Mouse (Mus musculus) stomach, postnatal 0 days (tissue): ENCODE data around the gene Smurf2. TPM values are rescaled to one million over a fixed set of nuclear protein-coding genes. Genes with fewer than 3 reads are reported as not detected.

Experiments
- ATAC-seq: fragments of 200-750 bp; cut with Nextera tagmentation; 2 replicates; pipeline ENCODE4 v1.8.0; 2017; ENCODE audit not compliant: low FRiP score, low TSS enrichment
- DNase-seq: peaks from one replicate; pipeline ENCODE4 v3.0.0-alpha.2; 2016; ENCODE audit warnings: low spot score
- H3K27ac ChIP-seq: fragments of 300-500 bp; sonication (generic); replicated peaks from 2 replicates; pipeline ENCODE4 v1.5.1; 2014; ENCODE audit warnings: mild to moderate bottlenecking, control low read depth
- H3K27me3 ChIP-seq: fragments of 300-500 bp; sonication (generic); 2 replicates; pipeline ENCODE4 v1.6.1; 2014; ENCODE audit warnings: low read length; ENCODE audit not compliant: control insufficient read depth, insufficient read depth
- H3K36me3 ChIP-seq: fragments of 300-500 bp; sonication (generic); 2 replicates; pipeline ENCODE4 v1.6.1; 2014; ENCODE audit warnings: low read length, mixed read lengths; ENCODE audit not compliant: control insufficient read depth, insufficient read depth
- H3K4me1 ChIP-seq: fragments of 300-500 bp; sonication (generic); replicated peaks from 2 replicates; pipeline ENCODE4 v1.6.1; 2014; ENCODE audit warnings: antibody characterized with exemption; ENCODE audit not compliant: control insufficient read depth, insufficient read depth
- H3K4me2 ChIP-seq: fragments of 300-500 bp; sonication (generic); replicated peaks from 2 replicates; pipeline ENCODE4 v1.6.1; 2014; ENCODE audit warnings: low read depth, mild to moderate bottlenecking, control low read depth, moderate library complexity
- H3K4me3 ChIP-seq: fragments of 300-500 bp; sonication (generic); 2 replicates; pipeline ENCODE4 v1.5.1; 2014; ENCODE audit warnings: low read depth, low read length, control low read depth
- H3K9ac ChIP-seq: fragments of 300-500 bp; sonication (generic); 2 replicates; pipeline ENCODE4 v1.6.1; 2014; ENCODE audit warnings: mild to moderate bottlenecking, low read length, control low read depth, mixed read lengths
- H3K9me3 ChIP-seq: fragments of 300-500 bp; sonication (generic); 2 replicates; pipeline ENCODE4 v1.6.1; 2016; ENCODE audit warnings: low read length; ENCODE audit not compliant: control insufficient read depth
- CTCF ChIP-seq: IDR thresholded peaks from 2 replicates; pipeline ENCODE4 v1.5.1; 2016; ENCODE audit warnings: antibody characterized with exemption, low read depth, mild to moderate bottlenecking, moderate library complexity
- EP300 ChIP-seq: optimal IDR thresholded peaks from 2 replicates; pipeline ENCODE3; 2016; ENCODE audit warnings: antibody characterized with exemption
- WGBS: fragments of 180-500 bp; shearing (Covaris S2); extraction: QIAGEN DNeasy Blood & Tissue Kit; methylation state at CpG from one replicate; pipeline ENCODE4 v1.1.7; 2014; 5-methylcytosine and 5-hydroxymethylcytosine counted together
- polyA plus RNA-seq: library from polyadenylated mRNA; unstranded; fragments of >200 nt; fragmentation: Nextera tagmentation; extraction: Ambion mirVana; gene quantifications from 2 replicates; pipeline ENCODE4 v1.2.1, GENCODE M21; 2015

The Smurf2 gene
- polyA plus RNA-seq, 1 experiment from 2014 or later, result 7.1 TPM

GRCm38 (mm10) chr11:106930366-106930765 lies 9.9 kb upstream of the Smurf2 start:
- no peak for TF ChIP-seq CTCF
- 45% methylated on average over 9 of the region's 9 CpGs for WGBS
- Histone ChIP-seq H3K4me1 (no peaks in the 10 kb centered on the region), H3K9ac (no peak overlapping the region), H3K4me3 (no peak overlapping the region), H3K36me3 (no peaks in the 10 kb centered on the region), H3K27me3 (no peaks in the 10 kb centered on the region), H3K4me2 (no peak overlapping the region), H3K27ac (no peak overlapping the region), H3K9me3 (no peaks in the 10 kb centered on the region)
- ATAC-seq (peak; percentile 29; the same call in 1 of the 2 replicates), DNase-seq (no peak)

GRCm38 (mm10) chr11:106928935-106929334 lies 8.4 kb upstream of the Smurf2 start:
- no peak overlapping the region for H3K27ac ChIP-seq
- TF ChIP-seq EP300 (no peak), CTCF (peak; percentile 48)
- H3K9ac ChIP-seq, result no peak overlapping the region
- no peak overlapping the region for H3K4me2 ChIP-seq
- H3K4me1 ChIP-seq, result no peaks in the 10 kb centered on the region
- WGBS, result 47% methylated on average over 2 of the region's 2 CpGs
- no peak for DNase-seq
- no peak overlapping the region for H3K4me3 ChIP-seq
- no peaks in the 10 kb centered on the region for H3K9me3 ChIP-seq
- no peak for ATAC-seq
- H3K36me3 ChIP-seq, result no peaks in the 10 kb centered on the region
- H3K27me3 ChIP-seq, result no peaks in the 10 kb centered on the region

- H3K27ac ChIP-seq, result no peak overlapping the region
- no peaks in the 10 kb centered on the region for H3K4me1 ChIP-seq
- H3K9me3 ChIP-seq, result no peaks in the 10 kb centered on the region
- H3K9ac ChIP-seq, result no peak overlapping the region
- no peak overlapping the region for H3K4me3 ChIP-seq
- no peaks in the 10 kb centered on the region for H3K36me3 ChIP-seq
- H3K27me3 ChIP-seq, result no peaks in the 10 kb centered on the region
- TF ChIP-seq EP300, result no peak
- no peak for TF ChIP-seq CTCF
- 96% methylated on average over 5 of the region's 5 CpGs for WGBS
- no peak for DNase-seq
- no peak for ATAC-seq
- H3K4me2 ChIP-seq, result no peak overlapping the region
These were observed 7.4 kb upstream of the Smurf2 start for GRCm38 (mm10) chr11:106927950-106928349.

GRCm38 (mm10) chr11:106927226-106927625 lies 6.7 kb upstream of the Smurf2 start:
- H3K9me3 ChIP-seq, result no peaks in the 10 kb centered on the region
- H3K4me2 ChIP-seq, result no peak overlapping the region
- TF ChIP-seq CTCF, result no peak
- TF ChIP-seq EP300, result no peak
- no peak overlapping the region for H3K4me3 ChIP-seq
- H3K9ac ChIP-seq, result no peak overlapping the region
- no peak overlapping the region for H3K27ac ChIP-seq
- 87% methylated on average over 5 of the region's 5 CpGs for WGBS
- no peaks in the 10 kb centered on the region for H3K27me3 ChIP-seq
- DNase-seq (no peak), ATAC-seq (no peak)
- no peaks in the 10 kb centered on the region for H3K36me3 ChIP-seq
- no peaks in the 10 kb centered on the region for H3K4me1 ChIP-seq

GRCm38 (mm10) chr11:106926732-106927131 lies 6.2 kb upstream of the Smurf2 start:
- 78% methylated on average over 4 of the region's 4 CpGs for WGBS
- Histone ChIP-seq H3K27me3 (no peaks in the 10 kb centered on the region), H3K9me3 (no peaks in the 10 kb centered on the region), H3K36me3 (no peaks in the 10 kb centered on the region), H3K9ac (no peak overlapping the region), H3K27ac (no peak overlapping the region), H3K4me3 (no peak overlapping the region), H3K4me2 (no peak overlapping the region), H3K4me1 (no peaks in the 10 kb centered on the region)
- no peak for DNase-seq
- TF ChIP-seq EP300, result no peak
- no peak for TF ChIP-seq CTCF
- no peak for ATAC-seq

- DNase-seq, result peak; percentile 67
- peak overlapping the region; percentile 97 for H3K27ac ChIP-seq
- H3K9me3 ChIP-seq, result no peaks in the 10 kb centered on the region
- under 1% methylated on average over 47 of the region's 87 CpGs for WGBS
- H3K4me2 ChIP-seq, result peak overlapping the region; percentile 72
- H3K4me3 ChIP-seq, result peak overlapping the region; percentile 82
- no peaks in the 10 kb centered on the region for H3K36me3 ChIP-seq
- no peaks in the 10 kb centered on the region for H3K27me3 ChIP-seq
- 0 out of 2 replicates have a peak, but pooled peaks cover 4% of the 10 kb centered on the region for H3K4me1 ChIP-seq
- no peak for TF ChIP-seq EP300
- H3K9ac ChIP-seq, result peak overlapping the region; percentile 93
- peak; percentile 80 for ATAC-seq
These were observed 634 bp downstream of the Smurf2 start for GRCm38 (mm10) chr11:106919612-106920550.
